Mouse (Mus musculus): Measurements from ENCODE around the gene Rdh11. TPM values are rescaled to one million over a fixed set of nuclear protein-coding genes. Genes with fewer than 3 reads are reported as not detected.
A peak's percentile ranks its signal among the peaks of the same experiment; 100 is the strongest.

Gene Rdh11
- 25.4 and 26.3 TPM in 2 replicates for polyA plus RNA-seq (2014; fragmentation: Nextera tagmentation; extraction: Ambion mirVana)

GRCm38 (mm10) chr12:79192193-79192592 lies at the start of gene Rdh11:
Rdh11 (minus strand) TSS chr12:79192293.
- Histone ChIP-seq H3K36me3 (ENCODE audit: control insufficient read depth, insufficient read depth, low read length) (no peaks in the 10 kb centered on the region), H3K4me3 (ENCODE audit: low read depth, low read length) (peak within 1 kb of the TSS; percentile 74), H3K27ac (ENCODE audit: low read depth, low read length) (no peak within 1 kb of the TSS), H3K4me1 (replicated peaks; ENCODE audit: control insufficient read depth, insufficient read depth, low read length) (no peaks in the 10 kb centered on the region), H3K9me3 (ENCODE audit: control insufficient read depth, low read length) (no peaks in the 10 kb centered on the region), H3K9ac (ENCODE audit: low read length) (peak within 1 kb of the TSS; percentile 72), H3K4me2 (ENCODE audit: low read depth, low read length, severe bottlenecking) (peak within 1 kb of the TSS; percentile 87), H3K27me3 (ENCODE audit: control insufficient read depth, insufficient read depth, low read length) (no peaks in the 10 kb centered on the region)
- DNase-seq (ENCODE audit: low spot score) (no peak), ATAC-seq (replicated peaks; ENCODE audit: low FRiP score) (no peak)
- WGBS, result 60% methylated on average over 6 of the region's 6 CpGs

DNA sequence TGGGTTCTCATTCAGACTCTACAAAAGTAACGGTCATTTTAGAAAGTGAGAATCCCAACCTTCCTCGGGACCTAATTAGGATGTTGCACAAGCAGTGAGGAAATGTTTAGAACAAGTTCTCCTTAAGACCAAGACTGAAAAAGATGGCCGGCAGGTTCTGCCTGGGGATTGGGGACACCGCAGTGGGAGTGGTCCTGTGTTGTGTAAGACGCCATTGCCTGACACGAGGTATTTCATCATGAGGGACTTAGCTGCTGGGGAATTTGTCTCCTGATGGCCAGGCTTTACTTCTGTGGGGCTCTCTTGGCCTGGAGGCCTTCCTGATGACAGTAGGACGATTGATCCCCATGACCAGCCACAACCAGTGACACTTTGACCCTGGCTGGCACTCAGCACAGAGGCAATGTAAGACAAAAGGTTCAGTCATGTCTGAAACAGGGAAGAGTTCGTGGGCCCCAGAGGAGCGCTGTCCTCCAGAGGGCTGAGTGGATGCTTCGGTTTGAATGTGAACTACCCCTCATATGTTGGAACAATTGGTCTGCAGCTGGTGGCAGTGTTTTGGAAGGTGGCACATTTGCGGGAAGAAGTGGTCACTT lies 43.5 kb upstream of the Rdh11 start:
- 78% methylated on average over 11 of the region's 11 CpGs for WGBS
- H3K27ac ChIP-seq (ENCODE audit: low read depth, low read length), result no peak overlapping the region

GRCm38 (mm10) chr12:79217511-79217910 lies 25.4 kb upstream of the Rdh11 start:
- H3K36me3 ChIP-seq (ENCODE audit: control insufficient read depth, insufficient read depth, low read length), result no peaks in the 10 kb centered on the region
- 83% methylated on average over 5 of the region's 5 CpGs for WGBS
- H3K27me3 ChIP-seq (ENCODE audit: control insufficient read depth, insufficient read depth, low read length), result no peaks in the 10 kb centered on the region
- H3K9me3 ChIP-seq (ENCODE audit: control insufficient read depth, low read length), result no peaks in the 10 kb centered on the region
- no peak overlapping the region for H3K4me2 ChIP-seq (ENCODE audit: low read depth, low read length, severe bottlenecking)
- no peaks in the 10 kb centered on the region for H3K4me1 ChIP-seq (replicated peaks; ENCODE audit: control insufficient read depth, insufficient read depth, low read length)
- DNase-seq (ENCODE audit: low spot score), result no peak
- no peak overlapping the region for H3K4me3 ChIP-seq (ENCODE audit: low read depth, low read length)
- ATAC-seq (replicated peaks; ENCODE audit: low FRiP score), result no peak
- H3K27ac ChIP-seq (ENCODE audit: low read depth, low read length), result no peak overlapping the region
- no peak overlapping the region for H3K9ac ChIP-seq (ENCODE audit: low read length)

More for the DNA sequence above, 43.5 kb upstream of the Rdh11 start:
- H3K9me3 ChIP-seq (ENCODE audit: control insufficient read depth, low read length), result no peaks in the 10 kb centered on the region
- no peak overlapping the region for H3K4me2 ChIP-seq (ENCODE audit: low read depth, low read length, severe bottlenecking)
- no peaks in the 10 kb centered on the region; the same call in 1 of the 2 replicates for H3K36me3 ChIP-seq (ENCODE audit: control insufficient read depth, insufficient read depth, low read length)
- H3K4me1 ChIP-seq (replicated peaks; ENCODE audit: control insufficient read depth, insufficient read depth, low read length), result no peaks in the 10 kb centered on the region; the same call in 1 of the 2 replicates
- no peak for ATAC-seq (replicated peaks; ENCODE audit: low FRiP score)
- no peak overlapping the region for H3K9ac ChIP-seq (ENCODE audit: low read length)
- no peak overlapping the region for H3K4me3 ChIP-seq (ENCODE audit: low read depth, low read length)
- no peak for DNase-seq (ENCODE audit: low spot score)
- H3K27me3 ChIP-seq (ENCODE audit: control insufficient read depth, insufficient read depth, low read length), result no peaks in the 10 kb centered on the region

GRCm38 (mm10) chr12:79211447-79211846 lies 19.4 kb upstream of the Rdh11 start:
- Histone ChIP-seq H3K4me1 (replicated peaks; ENCODE audit: control insufficient read depth, insufficient read depth, low read length) (no peaks in the 10 kb centered on the region), H3K36me3 (ENCODE audit: control insufficient read depth, insufficient read depth, low read length) (no peaks in the 10 kb centered on the region), H3K27me3 (ENCODE audit: control insufficient read depth, insufficient read depth, low read length) (no peaks in the 10 kb centered on the region), H3K4me2 (ENCODE audit: low read depth, low read length, severe bottlenecking) (no peak overlapping the region), H3K9ac (ENCODE audit: low read length) (no peak overlapping the region), H3K4me3 (ENCODE audit: low read depth, low read length) (no peak overlapping the region), H3K27ac (ENCODE audit: low read depth, low read length) (no peak overlapping the region), H3K9me3 (ENCODE audit: control insufficient read depth, low read length) (no peaks in the 10 kb centered on the region)
- no peak for ATAC-seq (replicated peaks; ENCODE audit: low FRiP score)
- WGBS, result 90% methylated on average over 8 of the region's 8 CpGs
- DNase-seq (ENCODE audit: low spot score), result no peak

DNA sequence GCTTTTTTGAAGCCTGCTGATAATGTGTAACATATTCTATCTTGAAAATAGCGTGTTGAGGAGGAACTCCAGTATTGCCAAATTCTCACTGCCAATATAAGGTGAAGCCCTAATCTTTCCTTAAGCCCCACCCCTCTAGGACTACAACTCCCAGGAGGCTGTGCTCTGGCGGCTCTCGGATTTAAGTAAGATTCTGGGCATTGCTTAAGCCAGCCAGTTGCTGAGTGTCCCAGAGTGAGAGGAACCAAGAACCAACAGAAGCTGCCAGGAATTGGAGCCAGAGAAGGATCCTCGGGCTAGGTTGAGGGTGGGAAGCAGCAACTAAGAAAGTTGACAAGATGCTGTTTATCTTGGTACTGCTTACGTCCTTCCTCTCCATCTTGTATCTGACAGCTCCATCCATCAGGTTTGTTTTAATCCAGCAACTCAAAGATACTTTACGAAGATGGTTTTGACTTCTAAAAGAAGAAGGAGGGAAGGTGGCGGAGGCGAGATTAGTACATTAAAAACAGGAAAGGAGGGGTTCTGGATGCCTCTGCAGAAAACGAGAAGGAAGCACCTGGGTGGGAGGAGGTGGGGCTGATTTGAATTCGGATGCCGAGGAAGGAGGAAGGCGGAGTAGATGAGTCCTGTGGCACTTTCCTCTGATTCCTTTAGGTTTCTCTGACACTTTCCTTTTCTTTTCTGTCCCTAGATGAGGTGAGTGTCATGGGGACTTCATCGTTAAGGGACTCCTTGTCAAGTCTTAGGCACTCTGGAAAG lies 16.8 kb upstream of the Rdh11 start, which contains the start of gene Rdh12:
TSS of gene Rdh12 (plus strand) at position 212 of the 762 bp plus-strand sequence.
- 6% methylated on average over 13 of the region's 13 CpGs for WGBS
- peak within 1 kb of the TSS; percentile 37 for H3K4me3 ChIP-seq (ENCODE audit: low read depth, low read length)
- peak within 1 kb of the TSS; percentile 45 for H3K9ac ChIP-seq (ENCODE audit: low read length)
- H3K4me2 ChIP-seq (ENCODE audit: low read depth, low read length, severe bottlenecking), result peak within 1 kb of the TSS; percentile 66
- no peaks in the 10 kb centered on the region for H3K36me3 ChIP-seq (ENCODE audit: control insufficient read depth, insufficient read depth, low read length)
- H3K4me1 ChIP-seq (replicated peaks; ENCODE audit: control insufficient read depth, insufficient read depth, low read length), result no peaks in the 10 kb centered on the region
- H3K9me3 ChIP-seq (ENCODE audit: control insufficient read depth, low read length), result no peaks in the 10 kb centered on the region
- no peaks in the 10 kb centered on the region for H3K27me3 ChIP-seq (ENCODE audit: control insufficient read depth, insufficient read depth, low read length)
- no peak within 1 kb of the TSS for H3K27ac ChIP-seq (ENCODE audit: low read depth, low read length)
- ATAC-seq (replicated peaks; ENCODE audit: low FRiP score) (0 out of 2 replicates have a peak, but pooled peaks have one; percentile 58), DNase-seq (ENCODE audit: low spot score) (no peak)

DNA sequence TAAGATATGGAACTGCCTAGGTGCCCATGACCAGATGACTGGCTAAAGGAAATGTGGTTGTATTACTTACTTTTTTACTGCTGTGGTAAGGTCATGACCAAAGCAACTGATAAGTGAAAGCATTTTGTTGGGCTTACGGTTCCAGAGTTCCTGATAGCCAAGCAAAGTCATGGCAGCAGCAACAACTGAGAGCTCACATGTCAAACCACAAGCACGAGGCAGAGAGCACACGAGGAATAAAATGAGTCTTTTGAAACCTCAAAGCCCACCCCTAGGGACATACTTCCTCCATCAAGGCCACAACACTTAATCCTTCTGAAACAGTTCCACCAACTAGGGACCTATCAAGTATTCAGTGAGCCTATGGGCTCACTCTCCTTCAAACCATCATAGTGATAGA lies 9.8 kb upstream of the Rdh11 start:
- DNase-seq (ENCODE audit: low spot score) (no peak), ATAC-seq (replicated peaks; ENCODE audit: low FRiP score) (no peak)
- Histone ChIP-seq H3K36me3 (ENCODE audit: control insufficient read depth, insufficient read depth, low read length) (no peaks in the 10 kb centered on the region), H3K27ac (ENCODE audit: low read depth, low read length) (no peak overlapping the region), H3K9ac (ENCODE audit: low read length) (no peak overlapping the region), H3K4me1 (replicated peaks; ENCODE audit: control insufficient read depth, insufficient read depth, low read length) (no peaks in the 10 kb centered on the region), H3K4me2 (ENCODE audit: low read depth, low read length, severe bottlenecking) (no peak overlapping the region), H3K9me3 (ENCODE audit: control insufficient read depth, low read length) (no peaks in the 10 kb centered on the region), H3K27me3 (ENCODE audit: control insufficient read depth, insufficient read depth, low read length) (no peaks in the 10 kb centered on the region), H3K4me3 (ENCODE audit: low read depth, low read length) (no peak overlapping the region)
- WGBS, result 69% methylated on average over 3 of the region's 3 CpGs

- Histone ChIP-seq H3K27me3 (ENCODE audit: control insufficient read depth, insufficient read depth, low read length) (no peaks in the 10 kb centered on the region), H3K27ac (ENCODE audit: low read depth, low read length) (no peak overlapping the region), H3K4me3 (ENCODE audit: low read depth, low read length) (no peak overlapping the region), H3K9ac (ENCODE audit: low read length) (no peak overlapping the region), H3K4me1 (replicated peaks; ENCODE audit: control insufficient read depth, insufficient read depth, low read length) (no peaks in the 10 kb centered on the region), H3K9me3 (ENCODE audit: control insufficient read depth, low read length) (no peaks in the 10 kb centered on the region), H3K36me3 (ENCODE audit: control insufficient read depth, insufficient read depth, low read length) (no peaks in the 10 kb centered on the region), H3K4me2 (ENCODE audit: low read depth, low read length, severe bottlenecking) (no peak overlapping the region)
- DNase-seq (ENCODE audit: low spot score) (no peak), ATAC-seq (replicated peaks; ENCODE audit: low FRiP score) (no peak)
- WGBS, result 84% methylated on average over 5 of the region's 5 CpGs
Measured at GRCm38 (mm10) chr12:79197105-79197504, 5.0 kb upstream of the Rdh11 start.

- ATAC-seq (replicated peaks; ENCODE audit: low FRiP score) (no peak), DNase-seq (ENCODE audit: low spot score) (peak; percentile 81)
- H3K4me2 ChIP-seq (ENCODE audit: low read depth, low read length, severe bottlenecking), result no peak overlapping the region
- no peak overlapping the region for H3K9ac ChIP-seq (ENCODE audit: low read length)
- no peaks in the 10 kb centered on the region for H3K4me1 ChIP-seq (replicated peaks; ENCODE audit: control insufficient read depth, insufficient read depth, low read length)
- H3K27me3 ChIP-seq (ENCODE audit: control insufficient read depth, insufficient read depth, low read length), result no peaks in the 10 kb centered on the region
- no peaks in the 10 kb centered on the region for H3K36me3 ChIP-seq (ENCODE audit: control insufficient read depth, insufficient read depth, low read length)
- no peak overlapping the region for H3K4me3 ChIP-seq (ENCODE audit: low read depth, low read length)
- 9% methylated on average over 3 of the region's 3 CpGs for WGBS
- H3K27ac ChIP-seq (ENCODE audit: low read depth, low read length), result no peak overlapping the region
- H3K9me3 ChIP-seq (ENCODE audit: control insufficient read depth, low read length), result no peaks in the 10 kb centered on the region
Measured at GRCm38 (mm10) chr12:79193441-79193840, 1.3 kb upstream of the Rdh11 start.

Data from forebrain, embryonic 11.5 days (tissue).